Mouse (Mus musculus) activated CD4-positive, CD25-positive, alpha-beta regulatory T cell, adult 4 months (primary cell): ENCODE results near the gene Chst1. TPM values are rescaled to one million over a fixed set of nuclear protein-coding genes. Genes with fewer than 3 reads are reported as not detected.

ENCODE experiments used
- polyA plus RNA-seq, 2 experiments: library from polyadenylated mRNA; unstranded; fragments of 100-300 nt; shearing (Covaris generic); gene quantifications; one replicate each; pipeline ENCODE4 v1.2.1; 2017

Chst1 gene
- polyA plus RNA-seq, 2 experiments from 2014 or later = 0.20 TPM; not detected in 1

Other genes starting within 250 kb of the Chst1 start
- 10 to 100 TPM; 40.0 to 59.3 TPM for gene Pex16, start 225.0 kb upstream of the Chst1 start, polyA plus RNA-seq
- gene Large2, start 224.8 kb upstream of the Chst1 start, polyA plus RNA-seq = not detected
- 1 to 10 TPM; 1.1 to 1.2 TPM for gene 1700029I15Rik, start 217.2 kb upstream of the Chst1 start, polyA plus RNA-seq
- gene Mapk8ip1, start 198.4 kb upstream of the Chst1 start, polyA plus RNA-seq = under 1 TPM; 0.36 to 0.45 TPM
- gene Cry2, start 165.7 kb upstream of the Chst1 start, polyA plus RNA-seq = 1 to 10 TPM; 4.2 to 6.3 TPM
- 10 to 100 TPM; 36.6 to 47.3 TPM for gene Slc35c1, start 139.2 kb upstream of the Chst1 start, polyA plus RNA-seq